Mouse (Mus musculus) thymus, adult 2 months (tissue): Measurements from ENCODE around the gene Itpripl2.

ENCODE experiments used
- CTCF ChIP-seq: fragments of 200-500 bp; IDR thresholded peaks from 2 replicates; pipeline ENCODE4 v1.5.1; 2012; ENCODE audit warnings: mild to moderate bottlenecking, control low read depth, low read length, moderate library complexity, borderline replicate concordance; ENCODE audit not compliant: control insufficient read depth, poor library complexity, insufficient read depth; ENCODE audit errors: extremely low read depth
- POLR2A ChIP-seq: fragments of 200-500 bp; IDR thresholded peaks from 2 replicates; pipeline ENCODE4 v1.6.1; 2012; ENCODE audit warnings: mild to moderate bottlenecking, low read length, control low read depth, moderate library complexity; ENCODE audit not compliant: control insufficient read depth, poor library complexity, insufficient read depth; ENCODE audit errors: extremely low read depth

DNA sequence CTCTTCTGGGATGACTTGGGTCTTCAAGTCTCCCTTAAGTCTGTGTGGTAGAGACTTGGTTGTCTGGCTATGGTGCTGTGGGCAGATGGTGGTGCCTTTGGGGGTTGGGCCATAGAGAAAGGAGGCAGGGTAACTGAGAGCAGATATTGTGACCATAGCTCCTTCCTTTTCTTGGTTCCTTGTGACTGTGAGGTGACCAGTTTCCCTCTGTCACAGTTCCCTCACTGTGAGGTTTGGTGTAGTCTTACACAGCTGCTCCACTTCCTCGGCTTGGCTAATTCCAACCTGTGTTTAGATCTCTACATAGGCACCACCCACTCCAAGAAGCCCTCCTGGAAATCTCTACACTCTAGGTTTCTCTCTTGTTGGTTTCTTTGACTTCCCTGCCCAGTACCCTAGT, 7.8 kb downstream of the Itpripl2 start:
- no peak for TF ChIP-seq CTCF
- TF ChIP-seq POLR2A = no peak
